Comparison of ENCODE assay signal across 29 mouse cellular contexts in genomic region chr5:32571802-32572201, GRCm38 (mm10). TPM values are rescaled to one million over a fixed set of nuclear protein-coding genes. Genes with fewer than 3 reads are reported as not detected.
DNase-seq lines count a peak whose midpoint lies in the region; ATAC-seq and TF ChIP-seq lines count a peak whose summit lies in the region.
"Had no signal": no experiment of that assay in that cellular context is flagged by ENCODE, and none has a peak within 500 bp of the region (broad histone marks: within the 10 kb centered on the region; RNA-seq: fewer than 3 reads in every experiment).

No protein-coding gene starts in this region.

- H3K36me3 ChIP-seq in hindbrain, postnatal 0 days (ENCODE audit: insufficient read depth, low read length): no peaks in the 10 kb centered on the region
- H3K36me3 ChIP-seq in hindbrain, embryonic 11.5 days (ENCODE audit: control insufficient read depth, insufficient read depth, low read length): no peaks in the 10 kb centered on the region
- no peaks in the 10 kb centered on the region for H3K36me3 ChIP-seq in kidney, embryonic 14.5 days (ENCODE audit: control insufficient read depth, insufficient read depth, low read length)
- H3K36me3 ChIP-seq in intestine, postnatal 0 days (ENCODE audit: control insufficient read depth, insufficient read depth): no peaks in the 10 kb centered on the region
- H3K36me3 ChIP-seq: heart, embryonic 13.5 days; hindbrain, embryonic 15.5 days; liver, embryonic 15.5 days; lung, embryonic 15.5 days; midbrain, embryonic 10.5 days; midbrain, embryonic 15.5 days; neural tube, embryonic 15.5 days had no signal

- whole genome bisulfite sequencing in hindbrain, postnatal 0 days: 75% methylated on average over 5 of the region's 5 CpGs
- 90% methylated on average over 5 of the region's 5 CpGs for whole genome bisulfite sequencing in hindbrain, embryonic 11.5 days
- 65% methylated on average over 5 of the region's 5 CpGs for WGBS in kidney, embryonic 14.5 days
- WGBS in intestine, postnatal 0 days: 32% methylated on average over 5 of the region's 5 CpGs

- H3K9ac ChIP-seq in hindbrain, postnatal 0 days (replicated peaks; ENCODE audit: low read length): no peak overlapping the region
- H3K9ac ChIP-seq in hindbrain, embryonic 11.5 days (ENCODE audit: low read depth, low read length): no peak overlapping the region
- no peak overlapping the region for H3K9ac ChIP-seq in kidney, embryonic 14.5 days (ENCODE audit: low read depth, low read length)
- H3K9ac ChIP-seq in intestine, postnatal 0 days (ENCODE audit: low read depth, low read length): no peak overlapping the region
- H3K9ac ChIP-seq: heart, embryonic 13.5 days; hindbrain, embryonic 15.5 days; liver, embryonic 15.5 days; lung, embryonic 15.5 days; midbrain, embryonic 15.5 days; neural tube, embryonic 15.5 days had no signal

- no peak overlapping the region for H3K4me2 ChIP-seq in hindbrain, postnatal 0 days (ENCODE audit: low read depth, low read length)
- H3K4me2 ChIP-seq in hindbrain, embryonic 11.5 days (replicated peaks; ENCODE audit: low read depth, low read length): no peak overlapping the region
- H3K4me2 ChIP-seq in kidney, embryonic 14.5 days (replicated peaks; ENCODE audit: low read depth, low read length): no peak overlapping the region
- H3K4me2 ChIP-seq in intestine, postnatal 0 days (replicated peaks; ENCODE audit: low read depth): no peak overlapping the region
- H3K4me2 ChIP-seq: heart, embryonic 13.5 days; hindbrain, embryonic 15.5 days; liver, embryonic 15.5 days; lung, embryonic 15.5 days; midbrain, embryonic 15.5 days; neural tube, embryonic 15.5 days had no signal

- H3K27ac ChIP-seq in hindbrain, postnatal 0 days: no peak overlapping the region
- no peak overlapping the region for H3K27ac ChIP-seq in hindbrain, embryonic 11.5 days (ENCODE audit: low read depth, low read length)
- H3K27ac ChIP-seq in kidney, embryonic 14.5 days (ENCODE audit: low read depth, low read length): no peak overlapping the region
- no peak overlapping the region for H3K27ac ChIP-seq in intestine, postnatal 0 days (ENCODE audit: low read depth, low read length)
- H3K27ac ChIP-seq: gastrocnemius, adult 2 months; heart, embryonic 13.5 days; hindbrain, embryonic 15.5 days; liver, embryonic 15.5 days; lung, embryonic 15.5 days; midbrain, embryonic 10.5 days; midbrain, embryonic 15.5 days; neural tube, embryonic 15.5 days had no signal

- no peak for ATAC-seq in hindbrain, postnatal 0 days
- ATAC-seq in hindbrain, embryonic 11.5 days (ENCODE audit: low FRiP score): no peak
- no peak for ATAC-seq in kidney, embryonic 14.5 days (ENCODE audit: low FRiP score, low TSS enrichment)
- ATAC-seq in intestine, postnatal 0 days: no peak
- ATAC-seq: forebrain, embryonic 16.5 days; midbrain, embryonic 15.5 days had no signal

- H3K4me1 ChIP-seq in hindbrain, postnatal 0 days (ENCODE audit: insufficient read depth, low read length): no peaks in the 10 kb centered on the region
- H3K4me1 ChIP-seq in hindbrain, embryonic 11.5 days (replicated peaks; ENCODE audit: control insufficient read depth, insufficient read depth, low read length): no peaks in the 10 kb centered on the region
- H3K4me1 ChIP-seq in kidney, embryonic 14.5 days (ENCODE audit: control insufficient read depth, insufficient read depth, low read length): no peaks in the 10 kb centered on the region
- no peaks in the 10 kb centered on the region for H3K4me1 ChIP-seq in intestine, postnatal 0 days (replicated peaks; ENCODE audit: control insufficient read depth, insufficient read depth, low read length)
- H3K4me1 ChIP-seq: heart, embryonic 13.5 days; hindbrain, embryonic 15.5 days; liver, embryonic 15.5 days; lung, embryonic 15.5 days; midbrain, embryonic 10.5 days; midbrain, embryonic 15.5 days; neural tube, embryonic 15.5 days had no signal

- H3K27me3 ChIP-seq in hindbrain, postnatal 0 days (ENCODE audit: insufficient read depth, low read length): no peaks in the 10 kb centered on the region
- no peaks in the 10 kb centered on the region for H3K27me3 ChIP-seq in hindbrain, embryonic 11.5 days (ENCODE audit: control insufficient read depth, insufficient read depth, low read length)
- H3K27me3 ChIP-seq in kidney, embryonic 14.5 days (ENCODE audit: control insufficient read depth, insufficient read depth, low read length): no peaks in the 10 kb centered on the region
- H3K27me3 ChIP-seq in intestine, postnatal 0 days (replicated peaks; ENCODE audit: control insufficient read depth, insufficient read depth, low read length): no peaks in the 10 kb centered on the region
- H3K27me3 ChIP-seq: heart, embryonic 13.5 days; hindbrain, embryonic 15.5 days; liver, embryonic 15.5 days; lung, embryonic 15.5 days; midbrain, embryonic 15.5 days; neural tube, embryonic 15.5 days had no signal

- TF ChIP-seq CTCF in hindbrain, postnatal 0 days (IDR thresholded peaks at IDR 0.05; ENCODE audit: low read depth): no peak
- TF ChIP-seq CTCF in intestine, postnatal 0 days (IDR thresholded peaks at IDR 0.05; ENCODE audit: low read depth): peak; percentile 62

- H3K4me3 ChIP-seq in hindbrain, postnatal 0 days (ENCODE audit: low read length): no peak overlapping the region
- H3K4me3 ChIP-seq in hindbrain, embryonic 11.5 days (ENCODE audit: low read depth, low read length): no peak overlapping the region
- H3K4me3 ChIP-seq in kidney, embryonic 14.5 days (ENCODE audit: low read length): no peak overlapping the region
- H3K4me3 ChIP-seq in intestine, postnatal 0 days (ENCODE audit: low read depth, low read length): no peak overlapping the region
- H3K4me3 ChIP-seq: erythroblast, embryonic 14.5 days; gastrocnemius, adult 2 months; heart, embryonic 13.5 days; hindbrain, embryonic 15.5 days; liver, embryonic 15.5 days; lung, embryonic 15.5 days; midbrain, embryonic 10.5 days; midbrain, embryonic 15.5 days; neural tube, embryonic 15.5 days had no signal

- no peaks in the 10 kb centered on the region for H3K9me3 ChIP-seq in hindbrain, postnatal 0 days (ENCODE audit: low read length)
- no peaks in the 10 kb centered on the region for H3K9me3 ChIP-seq in hindbrain, embryonic 11.5 days (ENCODE audit: control insufficient read depth, low read length)
- H3K9me3 ChIP-seq in kidney, embryonic 14.5 days (ENCODE audit: control insufficient read depth, low read length): no peaks in the 10 kb centered on the region
- H3K9me3 ChIP-seq in intestine, postnatal 0 days (ENCODE audit: control insufficient read depth): no peaks in the 10 kb centered on the region
- H3K9me3 ChIP-seq: heart, embryonic 13.5 days; hindbrain, embryonic 15.5 days; liver, embryonic 15.5 days; lung, embryonic 15.5 days; midbrain, embryonic 10.5 days; neural tube, embryonic 15.5 days had no signal

- peak; percentile 7 for DNase-seq in hindbrain, postnatal 0 days (ENCODE audit: low spot score)
- no peak for DNase-seq in hindbrain, embryonic 11.5 days (ENCODE audit: low spot score)
- DNase-seq in kidney, postnatal 10 days: peak; percentile 14
- DNase-seq in kidney, postnatal 4 days: peak; percentile 3 to 7
- DNase-seq in ovary, postnatal 10 days (ENCODE audit: low spot score): no peak
- DNase-seq: adrenal gland, postnatal 14 days; cerebellum, adult 11 months; cerebellum, adult 9-10 months; gastrocnemius, adult 2 months; gastrocnemius, postnatal 36 days; heart, adult 18-20 months; heart, postnatal 10 days; layer of hippocampus, postnatal 36 days; left cerebral cortex, postnatal 4 days; spleen, adult 18-20 months; thymus, adult 18-20 months; thymus, postnatal 36 days had no signal

RNA-seq across cellular contexts. Expression of gene Yes1, which starts 39.2 kb away (rescaled TPM):
- total RNA-seq in hindbrain, postnatal 0 days (2014; rRNA removed): 18.0 and 21.6 TPM in 2 replicates
- polyA plus RNA-seq in hindbrain, postnatal 0 days (2015; fragmentation: Nextera tagmentation; extraction: Ambion mirVana): 15.1 and 17.5 TPM in 2 replicates
- 32.1 and 34.6 TPM in 2 replicates for polyA plus RNA-seq in hindbrain, embryonic 11.5 days (2014; fragmentation: Nextera tagmentation; extraction: Ambion mirVana)
- 24.7 and 42.0 TPM in 2 replicates for polyA plus RNA-seq in kidney, embryonic 14.5 days (2014; fragmentation: Nextera tagmentation; extraction: Ambion mirVana)
- polyA plus RNA-seq in intestine, postnatal 0 days (2015; fragmentation: Nextera tagmentation; extraction: Ambion mirVana): 16.6 and 18.5 TPM in 2 replicates
- total RNA-seq: MEL had no signal
- polyA plus RNA-seq: erythroblast, embryonic 14.5 days had no signal

Comparison
In these comparisons a context has a peak if more than half of its experiments do, and no peak if none do; other contexts are left out.
1. DNase-seq: peak in hindbrain, postnatal 0 days (single experiment), kidney, postnatal 10 days (single experiment) and kidney, postnatal 4 days (2 of 2); none in hindbrain, embryonic 11.5 days (single experiment) and ovary, postnatal 10 days (single experiment).